Mouse (Mus musculus): ENCODE measurements around the gene Gabpb2. TPM values are rescaled to one million over a fixed set of nuclear protein-coding genes. Genes with fewer than 3 reads are reported as not detected.

Gene Gabpb2
- polyA plus RNA-seq, 1 experiment from 2014 or later: 7.0 TPM

GRCm38 (mm10) chr3:95161041-95161551 is 56.6 kb downstream of the Gabpb2 start:
- Histone ChIP-seq H3K4me3 (ENCODE audit: low read depth, low read length) (peak overlapping the region; percentile 62), H3K4me1 (ENCODE audit: control insufficient read depth, low read depth, low read length) (peaks cover 15% of the 10 kb centered on the region), H3K9ac (ENCODE audit: low read depth, low read length) (peak overlapping the region; percentile 49), H3K36me3 (ENCODE audit: control insufficient read depth, insufficient read depth) (no peaks in the 10 kb centered on the region), H3K27ac (ENCODE audit: low read length) (no peak overlapping the region), H3K9me3 (replicated peaks; ENCODE audit: control insufficient read depth, low read length) (no peaks in the 10 kb centered on the region), H3K4me2 (ENCODE audit: low read depth, low read length) (peak overlapping the region; percentile 81), H3K27me3 (ENCODE audit: control insufficient read depth, insufficient read depth, low read depth, low read length) (peaks cover 33% of the 10 kb centered on the region)
- WGBS (ENCODE audit: insufficient replicate concordance): 4% methylated on average over 30 of the region's 30 CpGs
- no peak for ATAC-seq (ENCODE audit: low read depth)

- peak within 1 kb of the TSS; percentile 81 for H3K4me2 ChIP-seq (ENCODE audit: low read depth, low read length)
- H3K4me3 ChIP-seq (ENCODE audit: low read depth, low read length): peak within 1 kb of the TSS; percentile 62
- H3K27ac ChIP-seq (ENCODE audit: low read length): no peak within 1 kb of the TSS
- peak within 1 kb of the TSS; percentile 50 for H3K9ac ChIP-seq (ENCODE audit: low read depth, low read length)
- peaks cover 33% of the 10 kb centered on the region for H3K27me3 ChIP-seq (ENCODE audit: control insufficient read depth, insufficient read depth, low read depth, low read length)
- WGBS (ENCODE audit: insufficient replicate concordance): under 1% methylated on average over 66 of the region's 66 CpGs
- peaks cover 15% of the 10 kb centered on the region for H3K4me1 ChIP-seq (ENCODE audit: control insufficient read depth, low read depth, low read length)
- H3K9me3 ChIP-seq (replicated peaks; ENCODE audit: control insufficient read depth, low read length): no peaks in the 10 kb centered on the region
- H3K36me3 ChIP-seq (ENCODE audit: control insufficient read depth, insufficient read depth): no peaks in the 10 kb centered on the region
- ATAC-seq (ENCODE audit: low read depth): peak; percentile 99
Observed at GRCm38 (mm10) chr3:95159987-95160963, 57.4 kb downstream of the Gabpb2 start, which contains the start of gene Sema6c. Gene Sema6c (plus strand): TSS chr3:95160457.

- peaks cover 33% of the 10 kb centered on the region for H3K27me3 ChIP-seq (ENCODE audit: control insufficient read depth, insufficient read depth, low read depth, low read length)
- no peak overlapping the region for H3K27ac ChIP-seq (ENCODE audit: low read length)
- no peaks in the 10 kb centered on the region for H3K36me3 ChIP-seq (ENCODE audit: control insufficient read depth, insufficient read depth)
- WGBS (ENCODE audit: insufficient replicate concordance): 14% methylated on average over 8 of the region's 8 CpGs
- no peak for ATAC-seq (ENCODE audit: low read depth)
- H3K4me1 ChIP-seq (ENCODE audit: control insufficient read depth, low read depth, low read length): peaks cover 15% of the 10 kb centered on the region
- H3K4me2 ChIP-seq (ENCODE audit: low read depth, low read length): peak overlapping the region; percentile 81
- peak overlapping the region; percentile 50 for H3K9ac ChIP-seq (ENCODE audit: low read depth, low read length)
- H3K9me3 ChIP-seq (replicated peaks; ENCODE audit: control insufficient read depth, low read length): no peaks in the 10 kb centered on the region
- peak overlapping the region; percentile 62 for H3K4me3 ChIP-seq (ENCODE audit: low read depth, low read length)
Observed at GRCm38 (mm10) chr3:95159511-95159986, 58.2 kb downstream of the Gabpb2 start.

- WGBS (ENCODE audit: insufficient replicate concordance): 27% methylated on average over 4 of the region's 4 CpGs
- no peak for ATAC-seq (ENCODE audit: low read depth)
- Histone ChIP-seq H3K9ac (ENCODE audit: low read depth, low read length) (no peak overlapping the region), H3K27ac (ENCODE audit: low read length) (no peak overlapping the region), H3K36me3 (ENCODE audit: control insufficient read depth, insufficient read depth) (no peaks in the 10 kb centered on the region), H3K27me3 (ENCODE audit: control insufficient read depth, insufficient read depth, low read depth, low read length) (no peaks in the 10 kb centered on the region), H3K4me3 (ENCODE audit: low read depth, low read length) (no peak overlapping the region), H3K4me1 (ENCODE audit: control insufficient read depth, low read depth, low read length) (no peaks in the 10 kb centered on the region), H3K9me3 (replicated peaks; ENCODE audit: control insufficient read depth, low read length) (no peaks in the 10 kb centered on the region), H3K4me2 (ENCODE audit: low read depth, low read length) (no peak overlapping the region)
Observed at GRCm38 (mm10) chr3:95153874-95154273, 63.8 kb downstream of the Gabpb2 start.

GRCm38 (mm10) chr3:95147924-95148323 is 69.8 kb downstream of the Gabpb2 start:
- no peaks in the 10 kb centered on the region for H3K9me3 ChIP-seq (replicated peaks; ENCODE audit: control insufficient read depth, low read length)
- no peak overlapping the region for H3K4me3 ChIP-seq (ENCODE audit: low read depth, low read length)
- no peak overlapping the region for H3K4me2 ChIP-seq (ENCODE audit: low read depth, low read length)
- no peak overlapping the region for H3K27ac ChIP-seq (ENCODE audit: low read length)
- no peaks in the 10 kb centered on the region for H3K36me3 ChIP-seq (ENCODE audit: control insufficient read depth, insufficient read depth)
- 60% methylated on average over 3 of the region's 3 CpGs for WGBS (ENCODE audit: insufficient replicate concordance)
- H3K9ac ChIP-seq (ENCODE audit: low read depth, low read length): no peak overlapping the region
- ATAC-seq (ENCODE audit: low read depth): no peak
- H3K27me3 ChIP-seq (ENCODE audit: control insufficient read depth, insufficient read depth, low read depth, low read length): no peaks in the 10 kb centered on the region
- H3K4me1 ChIP-seq (ENCODE audit: control insufficient read depth, low read depth, low read length): no peaks in the 10 kb centered on the region; the same call in 1 of the 2 replicates

GRCm38 (mm10) chr3:95142617-95143011 is 75.1 kb downstream of the Gabpb2 start:
- ATAC-seq (ENCODE audit: low read depth): peak; percentile 76
- WGBS (ENCODE audit: insufficient replicate concordance): 5% methylated on average over 5 of the region's 5 CpGs
- Histone ChIP-seq H3K36me3 (ENCODE audit: control insufficient read depth, insufficient read depth) (no peaks in the 10 kb centered on the region), H3K27me3 (ENCODE audit: control insufficient read depth, insufficient read depth, low read depth, low read length) (no peaks in the 10 kb centered on the region), H3K4me1 (ENCODE audit: control insufficient read depth, low read depth, low read length) (peaks cover 9% of the 10 kb centered on the region), H3K9ac (ENCODE audit: low read depth, low read length) (no peak overlapping the region), H3K9me3 (replicated peaks; ENCODE audit: control insufficient read depth, low read length) (no peaks in the 10 kb centered on the region), H3K4me2 (ENCODE audit: low read depth, low read length) (peak overlapping the region; percentile 22), H3K27ac (ENCODE audit: low read length) (no peak overlapping the region), H3K4me3 (ENCODE audit: low read depth, low read length) (peak overlapping the region; percentile 39; the same call in 1 of the 2 replicates)

GRCm38 (mm10) chr3:95141952-95142616 is 75.6 kb downstream of the Gabpb2 start, which contains the start of gene Tnfaip8l2:
Gene Tnfaip8l2 (minus strand): TSS chr3:95142360.
- H3K27ac ChIP-seq (ENCODE audit: low read length): peak within 1 kb of the TSS; percentile 66
- ATAC-seq (ENCODE audit: low read depth): peak; percentile 70
- peak within 1 kb of the TSS; percentile 39 for H3K4me3 ChIP-seq (ENCODE audit: low read depth, low read length)
- no peaks in the 10 kb centered on the region for H3K27me3 ChIP-seq (ENCODE audit: control insufficient read depth, insufficient read depth, low read depth, low read length)
- peaks cover 9% of the 10 kb centered on the region for H3K4me1 ChIP-seq (ENCODE audit: control insufficient read depth, low read depth, low read length)
- no peaks in the 10 kb centered on the region for H3K9me3 ChIP-seq (replicated peaks; ENCODE audit: control insufficient read depth, low read length)
- 47% methylated on average over 10 of the region's 10 CpGs for WGBS (ENCODE audit: insufficient replicate concordance)
- peak within 1 kb of the TSS; percentile 22 for H3K4me2 ChIP-seq (ENCODE audit: low read depth, low read length)
- H3K9ac ChIP-seq (ENCODE audit: low read depth, low read length): no peak within 1 kb of the TSS
- no peaks in the 10 kb centered on the region for H3K36me3 ChIP-seq (ENCODE audit: control insufficient read depth, insufficient read depth)

GRCm38 (mm10) chr3:95141474-95141873 is 76.2 kb downstream of the Gabpb2 start:
- H3K9me3 ChIP-seq (replicated peaks; ENCODE audit: control insufficient read depth, low read length): no peaks in the 10 kb centered on the region
- H3K9ac ChIP-seq (ENCODE audit: low read depth, low read length): no peak overlapping the region
- peak overlapping the region; percentile 66 for H3K27ac ChIP-seq (ENCODE audit: low read length)
- no peak for ATAC-seq (ENCODE audit: low read depth)
- no peaks in the 10 kb centered on the region for H3K27me3 ChIP-seq (ENCODE audit: control insufficient read depth, insufficient read depth, low read depth, low read length)
- H3K4me3 ChIP-seq (ENCODE audit: low read depth, low read length): peak overlapping the region; percentile 39
- 27% methylated on average over 9 of the region's 9 CpGs for WGBS (ENCODE audit: insufficient replicate concordance)
- H3K4me1 ChIP-seq (ENCODE audit: control insufficient read depth, low read depth, low read length): peaks cover 11% of the 10 kb centered on the region
- peak overlapping the region; percentile 22 for H3K4me2 ChIP-seq (ENCODE audit: low read depth, low read length)
- H3K36me3 ChIP-seq (ENCODE audit: control insufficient read depth, insufficient read depth): no peaks in the 10 kb centered on the region
